Mouse (Mus musculus) testis, adult 2 months (tissue): ENCODE results near the gene Zfp687.

Source experiments
- CTCF ChIP-seq: fragments of 200-500 bp; IDR thresholded peaks from 2 replicates; pipeline ENCODE4 v1.5.1; 2012; ENCODE audit warnings: low read depth, mild to moderate bottlenecking, inconsistent platforms, low read length, moderate library complexity; ENCODE audit not compliant: control insufficient read depth, insufficient read depth, insufficient replicate concordance
- POLR2A ChIP-seq: fragments of 200-500 bp; IDR thresholded peaks from 2 replicates; pipeline ENCODE4 v1.6.1; 2012; ENCODE audit warnings: low read depth, mild to moderate bottlenecking, inconsistent platforms, low read length, moderate library complexity; ENCODE audit not compliant: control insufficient read depth

- TF ChIP-seq POLR2A (no peak), CTCF (no peak)
Observed at GRCm38 (mm10) chr3:95003273-95003672, 12.0 kb downstream of the Zfp687 start.
